Mouse (Mus musculus) E14TG2a.4 (cell line): ENCODE measurements around the gene Rgs12.

Experiments
- CTCF ChIP-seq: conservative IDR thresholded peaks from 2 replicates; pipeline ENCODE4 v1.5.1; 2014; ENCODE audit warnings: low read length
- NANOG ChIP-seq: IDR thresholded peaks from 2 replicates; pipeline ENCODE4 v1.6.1; 2014; ENCODE audit warnings: borderline replicate concordance, low read length, mixed read lengths

- TF ChIP-seq CTCF (no peak), NANOG (no peak)
Observed at GRCm38 (mm10) chr5:35033619-35034018, 84.4 kb downstream of the Rgs12 start.
